Mouse (Mus musculus) leukemia stem cell, adult 10-12 weeks (primary cell): Measurements from ENCODE around the gene Mpv17l2. TPM values are rescaled to one million over a fixed set of nuclear protein-coding genes. Genes with fewer than 3 reads are reported as not detected.

Experiments used
- polyA plus RNA-seq: library from polyadenylated mRNA; stranded (reverse); fragments of >175 nt; gene quantifications from 2 replicates; pipeline ENCODE4 v1.2.3, GENCODE M21; 2012; ENCODE audit warnings: low replicate concordance

Gene Mpv17l2
- polyA plus RNA-seq: 124 and 154 TPM in 2 replicates

GRCm38 (mm10) chr8:70760775-70761406 lies at the start of gene Mpv17l2:
Mpv17l2 (minus strand) TSS chr8:70760946.

DNA sequence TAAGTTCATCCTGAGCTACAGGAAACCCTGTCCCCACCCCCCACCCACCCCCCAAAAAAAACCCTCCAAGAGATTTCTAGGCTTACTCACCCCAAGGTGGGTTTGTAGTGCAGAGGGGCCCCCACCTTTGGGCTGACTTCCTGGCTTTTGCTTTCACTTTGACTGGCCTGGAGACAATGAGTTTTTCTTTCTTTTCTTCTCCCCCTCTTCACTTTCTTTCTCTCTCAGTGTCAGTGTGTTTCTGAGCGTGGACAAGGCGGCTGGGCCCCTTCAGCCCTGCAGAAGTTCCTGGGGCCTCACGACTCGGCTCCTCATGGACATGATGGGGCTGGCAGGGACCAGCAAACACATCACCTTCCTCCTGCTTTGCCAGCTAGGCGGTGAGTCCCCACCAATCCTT lies 47.5 kb upstream of the Mpv17l2 start, which contains the start of gene Il12rb1:
TSS of gene Il12rb1 (plus strand) at position 211 of the 400 bp plus-strand sequence.

GRCm38 (mm10) chr8:70804481-70805206 lies 43.9 kb upstream of the Mpv17l2 start, which contains the start of gene Mast3:
Mast3 (minus strand) TSS chr8:70805054.

DNA sequence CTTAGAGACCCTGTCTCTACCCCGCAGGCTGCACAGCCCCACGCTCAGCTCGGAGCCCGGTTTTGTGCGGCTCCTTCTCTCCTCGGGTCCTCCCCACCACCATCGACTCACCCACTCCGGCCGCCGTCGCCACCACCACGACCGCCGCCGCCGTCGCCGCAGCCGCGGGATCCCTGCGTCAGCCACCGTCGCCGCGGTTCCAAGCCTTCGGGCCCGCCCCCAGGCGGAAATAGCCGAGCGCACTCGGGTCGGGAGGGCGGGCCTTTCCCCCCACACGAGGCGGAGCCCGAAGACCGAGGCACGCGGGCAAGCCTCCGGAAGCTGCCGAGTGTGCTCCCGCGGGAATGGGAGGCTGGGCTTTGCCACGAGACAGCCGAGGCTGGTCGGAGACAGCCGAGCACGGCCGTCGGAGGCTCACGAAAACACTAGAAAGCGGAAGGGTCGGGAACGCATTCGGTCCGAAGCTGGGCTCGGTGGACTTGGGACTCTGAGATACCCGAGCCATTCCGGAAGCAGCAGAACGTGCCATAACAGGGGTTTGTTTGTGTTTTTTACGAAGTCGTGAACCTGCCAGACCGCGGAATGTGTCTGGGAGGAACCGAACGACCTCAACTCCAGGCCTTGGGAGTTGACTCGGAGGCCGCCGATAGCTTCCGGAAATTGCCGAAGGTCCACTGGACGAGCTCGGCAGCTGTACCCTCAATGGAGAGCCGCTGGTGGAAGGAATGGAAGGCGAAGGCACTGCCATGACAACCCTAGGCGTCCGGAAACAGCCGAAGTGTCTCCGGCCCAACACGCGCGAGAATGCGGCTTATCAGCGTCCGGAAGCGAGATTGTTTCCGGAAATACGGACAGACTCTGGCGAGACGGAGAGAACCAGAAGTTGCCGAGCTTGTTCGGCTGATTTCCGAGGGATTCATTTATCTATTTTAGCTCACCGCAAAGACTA lies 16.0 kb upstream of the Mpv17l2 start, which contains the start of gene Pik3r2:
TSS of gene Pik3r2 (minus strand) at position 218 of the 949 bp plus-strand sequence.

DNA sequence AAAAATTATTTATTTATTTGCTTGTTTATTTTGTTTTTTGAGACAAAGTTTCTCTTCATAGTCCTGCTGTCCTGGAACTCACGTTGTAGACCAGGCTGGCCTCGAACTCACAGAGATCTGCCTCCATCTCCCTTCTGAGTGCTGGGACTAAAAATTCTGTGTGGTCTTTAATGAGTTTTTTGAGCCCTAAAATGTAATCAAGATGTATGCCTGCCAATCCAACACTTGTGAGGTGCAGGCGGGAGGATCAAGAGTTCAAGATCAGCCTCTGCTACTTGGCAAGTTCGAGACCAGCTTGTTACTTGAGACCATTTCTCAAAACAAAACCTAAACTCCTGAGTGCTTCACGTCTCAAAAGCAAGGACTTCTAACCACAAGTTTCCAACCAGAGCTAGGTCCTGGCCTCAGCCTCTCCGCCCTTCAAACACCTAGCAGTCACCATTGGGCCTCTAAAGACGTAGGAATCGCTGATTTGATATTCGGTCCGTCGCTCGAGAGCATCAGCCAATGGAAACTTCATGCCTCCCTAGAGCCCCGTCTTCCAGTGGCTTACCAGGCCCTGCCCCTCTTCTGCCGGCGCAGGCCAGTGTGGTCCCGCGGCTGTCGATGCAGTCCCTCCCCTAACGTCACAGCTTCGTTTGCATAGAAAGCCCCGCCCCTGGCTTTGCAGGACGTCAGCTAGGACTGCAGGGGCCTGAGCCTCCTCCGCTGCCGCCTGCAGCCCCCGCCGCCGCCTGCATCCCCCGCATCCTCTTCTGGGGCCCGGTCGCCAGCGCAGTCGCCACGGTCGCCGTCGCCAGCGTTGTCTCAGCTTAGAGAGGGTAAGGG lies 6.5 kb downstream of the Mpv17l2 start, which contains the start of gene Rab3a:
TSS of gene Rab3a (plus strand) at position 637 of the 828 bp plus-strand sequence.

DNA sequence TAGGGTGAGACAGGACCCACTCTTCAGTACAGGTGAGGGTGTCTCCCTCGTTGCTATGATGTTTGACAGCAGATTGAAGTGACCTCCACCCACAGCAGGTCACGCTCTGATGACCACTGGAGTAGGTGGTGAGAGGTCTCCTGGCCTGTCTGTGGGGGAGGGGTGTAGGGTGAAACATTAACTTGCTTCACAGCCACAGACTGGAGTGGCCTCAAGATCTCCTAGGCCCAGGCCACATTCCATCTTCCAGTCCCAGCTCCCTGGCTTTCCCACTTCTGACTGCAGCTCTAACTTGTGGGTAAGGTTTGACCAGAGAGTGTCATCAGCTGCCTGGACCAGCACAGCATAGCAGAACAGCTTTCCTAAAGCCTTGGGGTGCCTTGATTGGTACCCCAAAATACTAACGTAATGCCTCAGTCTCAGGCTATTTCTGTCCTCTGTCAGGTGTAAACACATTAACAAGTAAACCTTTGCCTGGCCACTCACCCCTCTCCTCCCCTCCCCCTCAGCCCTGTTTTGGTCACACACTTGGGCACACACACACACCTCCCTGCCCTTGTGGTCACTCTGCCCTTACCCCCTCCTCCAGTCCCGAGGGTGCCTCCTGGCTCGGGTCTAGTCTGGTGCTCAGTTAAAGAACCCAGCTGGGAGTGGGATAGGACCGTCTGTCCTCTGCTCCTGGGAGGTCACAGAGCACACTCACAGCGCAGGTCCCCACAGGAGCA lies 37.1 kb downstream of the Mpv17l2 start, which contains the start of gene Pde4c:
TSS of gene Pde4c (plus strand) at position 235 of the 725 bp plus-strand sequence.

DNA sequence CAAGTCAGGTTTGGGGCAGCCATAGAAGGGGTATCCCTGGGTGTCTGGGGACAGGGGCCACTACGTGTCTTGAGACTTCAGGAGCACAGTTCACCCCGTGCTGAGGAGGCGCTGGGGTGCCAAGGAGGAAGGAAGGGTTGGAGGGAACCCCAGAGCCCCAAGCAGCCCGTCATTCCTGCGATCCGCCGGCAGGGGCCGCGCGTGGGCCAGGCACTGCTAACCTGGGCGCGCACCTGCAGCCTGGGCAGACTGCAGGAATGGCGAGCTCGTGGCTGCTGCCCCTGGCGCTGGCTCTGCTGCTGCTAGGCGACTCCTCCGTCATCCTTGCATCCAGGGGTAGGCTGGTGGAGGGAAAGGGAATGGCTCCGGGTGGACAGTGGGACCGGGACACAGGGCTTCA lies 42.4 kb downstream of the Mpv17l2 start, which contains the start of gene Gm3336:
TSS of gene Gm3336 (plus strand) at position 247 of the 400 bp plus-strand sequence.

Other genes starting within 250 kb of the Mpv17l2 start
- gene Fkbp8, start 233.2 kb downstream of the Mpv17l2 start, polyA plus RNA-seq: 1,600 and 2,800 TPM in 2 replicates
- gene Kxd1, start 233.0 kb downstream of the Mpv17l2 start, polyA plus RNA-seq: 30.5 and 31.3 TPM in 2 replicates
- gene Ell, start 221.5 kb downstream of the Mpv17l2 start, polyA plus RNA-seq: 42.1 and 42.5 TPM in 2 replicates
- gene Isyna1, start 166.6 kb downstream of the Mpv17l2 start, polyA plus RNA-seq: 253 and 312 TPM in 2 replicates
- 1,745 and 3,628 TPM in 2 replicates for gene Ssbp4, start 152.1 kb downstream of the Mpv17l2 start, polyA plus RNA-seq
- gene Lrrc25, start 144.8 kb downstream of the Mpv17l2 start, polyA plus RNA-seq: 12.7 and 15.0 TPM in 2 replicates
- 8.6 and 17.1 TPM in 2 replicates for gene Gdf15, start 128.5 kb downstream of the Mpv17l2 start, polyA plus RNA-seq
- 3.0 and 4.7 TPM in 2 replicates for gene Pgpep1, start 100.6 kb downstream of the Mpv17l2 start, polyA plus RNA-seq
- gene Lsm4, start 87.7 kb downstream of the Mpv17l2 start, polyA plus RNA-seq: 259 and 742 TPM in 2 replicates
- gene Jund, start 62.0 kb downstream of the Mpv17l2 start, polyA plus RNA-seq: 585 and 1,357 TPM in 2 replicates
- gene Iqcn, start 57.5 kb downstream of the Mpv17l2 start, polyA plus RNA-seq: not detected in 2 replicates
- gene Gm3336, start 42.4 kb downstream of the Mpv17l2 start, polyA plus RNA-seq: not detected in 2 replicates
- 0.76 and 0.99 TPM in 2 replicates for gene Pde4c, start 37.2 kb downstream of the Mpv17l2 start, polyA plus RNA-seq
- 20.7 and 31.8 TPM in 2 replicates for gene Rab3a, start 6.3 kb downstream of the Mpv17l2 start, polyA plus RNA-seq
- 120 and 128 TPM in 2 replicates for gene Pik3r2, start 15.8 kb upstream of the Mpv17l2 start, polyA plus RNA-seq
- 318 and 530 TPM in 2 replicates for gene Mast3, start 44.1 kb upstream of the Mpv17l2 start, polyA plus RNA-seq
- gene Il12rb1, start 47.5 kb upstream of the Mpv17l2 start, polyA plus RNA-seq: 1.1 and 2.2 TPM in 2 replicates
- gene Arrdc2, start 78.8 kb upstream of the Mpv17l2 start, polyA plus RNA-seq: 99.3 and 171 TPM in 2 replicates
- gene Kcnn1, start 102.3 kb upstream of the Mpv17l2 start, polyA plus RNA-seq: 1.7 and 1.9 TPM in 2 replicates
- gene Ccdc124, start 113.0 kb upstream of the Mpv17l2 start, polyA plus RNA-seq: 106 and 109 TPM in 2 replicates
- 0.40 and 0.42 TPM in 2 replicates for gene Slc5a5, start 131.8 kb upstream of the Mpv17l2 start, polyA plus RNA-seq
- 810 and 4,309 TPM in 2 replicates for gene Rpl18a, start 136.5 kb upstream of the Mpv17l2 start, polyA plus RNA-seq
- gene Map1s, start 145.0 kb upstream of the Mpv17l2 start, polyA plus RNA-seq: 110 and 117 TPM in 2 replicates